Mouse (Mus musculus) intestine, embryonic 16.5 days (tissue): Measurements from ENCODE around the gene Cenpt. TPM values are rescaled to one million over a fixed set of nuclear protein-coding genes. Genes with fewer than 3 reads are reported as not detected.

Source experiments
- ATAC-seq: fragments of 200-750 bp; cut with Nextera tagmentation; 2 replicates; pipeline ENCODE4 v1.8.0; 2017; ENCODE audit warnings: moderate TSS enrichment, moderate library complexity
- H3K27ac ChIP-seq: fragments of 300-500 bp; sonication (generic); 2 replicates; pipeline ENCODE4 v1.5.1; 2014; ENCODE audit warnings: mild to moderate bottlenecking, low read length
- H3K27me3 ChIP-seq: fragments of 300-500 bp; sonication (generic); replicated peaks from 2 replicates; pipeline ENCODE4 v1.6.1; 2014; ENCODE audit warnings: low read length, control low read depth, mixed read lengths; ENCODE audit not compliant: control insufficient read depth, insufficient read depth
- H3K36me3 ChIP-seq: fragments of 300-500 bp; sonication (generic); 2 replicates; pipeline ENCODE4 v1.6.1; 2014; ENCODE audit warnings: low read length, control low read depth; ENCODE audit not compliant: control insufficient read depth, insufficient read depth
- H3K4me1 ChIP-seq: fragments of 300-500 bp; sonication (generic); 2 replicates; pipeline ENCODE4 v1.6.1; 2014; ENCODE audit warnings: low read length, control low read depth, mixed read lengths; ENCODE audit not compliant: control insufficient read depth, insufficient read depth
- H3K4me2 ChIP-seq: fragments of 300-500 bp; sonication (generic); 2 replicates; pipeline ENCODE4 v1.6.1; 2014; ENCODE audit warnings: low read depth, low read length, control low read depth
- H3K4me3 ChIP-seq: fragments of 300-500 bp; sonication (generic); 2 replicates; pipeline ENCODE4 v1.5.1; 2014; ENCODE audit warnings: mild to moderate bottlenecking, low read length
- H3K9ac ChIP-seq: fragments of 300-500 bp; sonication (generic); 2 replicates; pipeline ENCODE4 v1.6.1; 2014; ENCODE audit warnings: low read depth, low read length
- H3K9me3 ChIP-seq: fragments of 300-500 bp; sonication (generic); 2 replicates; pipeline ENCODE4 v1.6.1; 2016; ENCODE audit warnings: low read length, control low read depth; ENCODE audit not compliant: control insufficient read depth
- WGBS: fragments of 180-500 bp; shearing (Covaris S2); extraction: QIAGEN DNeasy Blood & Tissue Kit; methylation state at CpG from one replicate; pipeline ENCODE4 v1.1.7; 2014; 5-methylcytosine and 5-hydroxymethylcytosine counted together
- polyA plus RNA-seq: library from polyadenylated mRNA; unstranded; fragments of >200 nt; fragmentation: Nextera tagmentation; extraction: Ambion mirVana; gene quantifications from 2 replicates; pipeline ENCODE4 v1.2.1, GENCODE M21; 2015

Cenpt gene
- polyA plus RNA-seq, 1 experiment from 2014 or later: 28.9 TPM

GRCm38 (mm10) chr8:105855248-105856167 is 2.4 kb upstream of the Cenpt start:
- Histone ChIP-seq H3K4me1 (peaks cover 32% of the 10 kb centered on the region), H3K9ac (peak overlapping the region; percentile 87), H3K9me3 (no peaks in the 10 kb centered on the region), H3K4me2 (peak overlapping the region; percentile 67), H3K4me3 (peak overlapping the region; percentile 84), H3K36me3 (no peaks in the 10 kb centered on the region), H3K27ac (peak overlapping the region; percentile 79), H3K27me3 (no peaks in the 10 kb centered on the region)
- WGBS: under 1% methylated on average over 71 of the region's 71 CpGs
- peak; percentile 49 for ATAC-seq

DNA sequence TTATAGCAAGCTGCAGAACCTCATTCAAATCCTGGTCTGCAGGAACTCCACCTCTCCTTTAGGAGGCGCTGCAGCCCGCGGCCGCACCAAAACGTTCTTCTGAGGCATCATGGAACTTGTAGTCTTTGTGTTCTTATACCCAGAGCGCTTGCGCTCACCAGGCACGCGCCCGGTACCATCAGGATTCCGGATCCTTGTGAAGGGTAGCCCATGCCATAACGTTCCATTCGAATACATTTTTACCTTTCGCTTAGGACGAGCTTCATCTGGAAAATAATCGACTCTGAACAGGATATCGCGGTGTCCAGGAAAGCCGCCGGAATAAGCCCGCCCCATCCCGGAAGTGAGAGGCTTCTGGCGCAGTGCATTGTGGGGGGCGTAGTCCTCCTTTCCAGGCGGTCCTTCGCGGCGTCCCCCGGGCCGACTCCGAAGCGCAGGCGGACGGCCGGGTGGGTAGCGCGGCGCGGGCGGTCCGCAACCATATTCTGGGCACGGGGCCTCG is 1.7 kb upstream of the Cenpt start, which contains the start of gene Thap11:
Gene Thap11 (plus strand): TSS at position 418 of the 502 bp plus-strand sequence.
- H3K36me3 ChIP-seq: no peaks in the 10 kb centered on the region
- H3K27ac ChIP-seq: peak within 1 kb of the TSS; percentile 79
- peak within 1 kb of the TSS; percentile 84 for H3K4me3 ChIP-seq
- peak within 1 kb of the TSS; percentile 87 for H3K9ac ChIP-seq
- no peaks in the 10 kb centered on the region for H3K27me3 ChIP-seq
- WGBS: under 1% methylated on average over 43 of the region's 43 CpGs
- peak; percentile 92 for ATAC-seq
- H3K4me1 ChIP-seq: peaks cover 33% of the 10 kb centered on the region
- peak within 1 kb of the TSS; percentile 67 for H3K4me2 ChIP-seq
- no peaks in the 10 kb centered on the region for H3K9me3 ChIP-seq

DNA sequence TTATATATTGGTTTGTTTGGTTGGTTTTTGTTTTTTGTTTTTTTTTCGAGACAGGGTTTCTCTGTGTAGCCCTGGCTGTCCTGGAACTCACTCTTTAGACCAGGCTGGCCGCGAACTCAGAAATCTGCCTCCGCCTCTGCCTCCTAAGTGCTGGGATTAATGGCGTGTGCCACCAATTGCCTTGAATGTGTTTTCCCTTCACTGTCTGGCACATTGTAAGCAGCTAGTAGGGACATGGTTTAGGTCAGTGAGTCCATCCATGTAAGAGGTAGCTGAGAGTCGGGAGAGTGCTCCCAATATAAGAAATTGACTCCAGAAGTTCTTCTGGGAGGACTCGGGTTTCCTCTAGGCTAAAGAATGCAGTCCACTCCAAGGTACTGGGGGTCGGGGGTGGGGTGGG is 1.2 kb upstream of the Cenpt start:
- Histone ChIP-seq H3K4me2 (peak overlapping the region; percentile 37; the same call in 1 of the 2 replicates), H3K9me3 (no peaks in the 10 kb centered on the region), H3K27ac (no peak overlapping the region), H3K36me3 (no peaks in the 10 kb centered on the region), H3K27me3 (no peaks in the 10 kb centered on the region), H3K4me3 (peak overlapping the region; percentile 84), H3K4me1 (peaks cover 29% of the 10 kb centered on the region), H3K9ac (peak overlapping the region; percentile 87)
- ATAC-seq: no peak
- WGBS: 24% methylated on average over 8 of the region's 8 CpGs

- H3K4me1 ChIP-seq: peaks cover 18% of the 10 kb centered on the region
- H3K9ac ChIP-seq: no peak overlapping the region
- H3K27me3 ChIP-seq: no peaks in the 10 kb centered on the region
- H3K4me2 ChIP-seq: no peak overlapping the region
- ATAC-seq: no peak
- no peaks in the 10 kb centered on the region for H3K9me3 ChIP-seq
- peak overlapping the region; percentile 79 for H3K4me3 ChIP-seq
- H3K36me3 ChIP-seq: peaks cover 6% of the 10 kb centered on the region
- WGBS: 77% methylated on average over 12 of the region's 12 CpGs
- H3K27ac ChIP-seq: no peak overlapping the region
Measured at GRCm38 (mm10) chr8:105852146-105852729, 840 bp downstream of the Cenpt start.

DNA sequence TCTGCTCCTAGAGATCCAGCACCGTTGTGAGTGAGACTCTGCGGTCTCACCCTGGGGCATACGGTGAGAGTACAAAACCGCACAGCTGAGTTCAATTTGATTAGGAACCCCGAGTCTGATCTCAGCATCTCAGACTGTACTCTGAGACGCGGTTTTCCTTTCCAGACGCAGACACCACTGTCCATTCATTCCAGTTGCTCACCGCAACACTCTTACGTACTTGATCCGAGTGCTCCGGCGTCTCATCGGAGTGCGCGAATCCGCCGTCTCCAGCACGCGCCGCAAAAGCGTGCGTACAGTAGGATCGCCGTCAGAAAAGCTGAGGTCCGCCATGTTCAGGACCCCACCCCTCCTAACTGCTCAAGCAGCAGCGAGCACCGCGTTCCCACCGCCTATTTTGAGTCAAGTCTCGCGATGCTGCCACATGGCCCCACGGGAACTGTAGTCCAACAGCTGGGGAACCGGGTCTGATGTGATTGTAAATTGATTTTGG is 1.4 kb downstream of the Cenpt start:
- ATAC-seq: peak; percentile 74

DNA sequence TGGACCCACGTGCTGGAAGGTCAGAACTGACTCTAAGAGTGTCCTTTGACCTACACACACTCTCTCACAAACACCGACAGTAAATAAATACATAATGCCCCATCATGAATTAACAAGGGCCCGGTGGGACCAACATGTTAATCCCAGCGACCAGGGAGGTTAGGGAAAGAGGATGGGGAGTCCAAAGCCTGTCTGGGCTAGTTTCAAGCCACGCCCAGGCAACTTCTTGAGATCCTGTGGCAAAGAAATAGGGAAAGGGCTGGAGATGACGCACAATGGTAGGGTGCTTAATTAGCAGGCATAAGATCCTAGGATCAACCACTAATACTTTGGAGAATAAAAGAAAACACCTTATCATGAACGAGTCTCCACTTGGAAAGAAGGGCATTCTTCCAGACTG is 2.5 kb downstream of the Cenpt start:
- ATAC-seq: no peak
- Histone ChIP-seq H3K4me1 (peaks cover 8% of the 10 kb centered on the region), H3K27ac (no peak overlapping the region), H3K9ac (no peak overlapping the region), H3K36me3 (peaks cover 11% of the 10 kb centered on the region), H3K4me2 (peak overlapping the region; percentile 43; the same call in 1 of the 2 replicates), H3K4me3 (no peak overlapping the region), H3K9me3 (no peaks in the 10 kb centered on the region), H3K27me3 (no peaks in the 10 kb centered on the region)
- WGBS: 74% methylated on average over 7 of the region's 7 CpGs

More for the DNA sequence above, 1.4 kb downstream of the Cenpt start:
- H3K27me3 ChIP-seq: no peaks in the 10 kb centered on the region
- under 1% methylated on average over 34 of the region's 34 CpGs for WGBS
- peaks cover 14% of the 10 kb centered on the region for H3K4me1 ChIP-seq
- H3K9me3 ChIP-seq: no peaks in the 10 kb centered on the region
- H3K9ac ChIP-seq: peak overlapping the region; percentile 84
- H3K36me3 ChIP-seq: peaks cover 8% of the 10 kb centered on the region
- peak overlapping the region; percentile 39 for H3K27ac ChIP-seq
- H3K4me3 ChIP-seq: peak overlapping the region; percentile 79
- H3K4me2 ChIP-seq: peak overlapping the region; percentile 61

- Histone ChIP-seq H3K9me3 (no peaks in the 10 kb centered on the region), H3K27me3 (no peaks in the 10 kb centered on the region), H3K9ac (no peak overlapping the region), H3K4me2 (no peak overlapping the region), H3K36me3 (peaks cover 11% of the 10 kb centered on the region), H3K4me3 (no peak overlapping the region), H3K4me1 (peaks cover 8% of the 10 kb centered on the region), H3K27ac (no peak overlapping the region)
- ATAC-seq: no peak
- WGBS: 84% methylated on average over 4 of the region's 4 CpGs
Measured at GRCm38 (mm10) chr8:105850014-105850413, 3.1 kb downstream of the Cenpt start.

DNA sequence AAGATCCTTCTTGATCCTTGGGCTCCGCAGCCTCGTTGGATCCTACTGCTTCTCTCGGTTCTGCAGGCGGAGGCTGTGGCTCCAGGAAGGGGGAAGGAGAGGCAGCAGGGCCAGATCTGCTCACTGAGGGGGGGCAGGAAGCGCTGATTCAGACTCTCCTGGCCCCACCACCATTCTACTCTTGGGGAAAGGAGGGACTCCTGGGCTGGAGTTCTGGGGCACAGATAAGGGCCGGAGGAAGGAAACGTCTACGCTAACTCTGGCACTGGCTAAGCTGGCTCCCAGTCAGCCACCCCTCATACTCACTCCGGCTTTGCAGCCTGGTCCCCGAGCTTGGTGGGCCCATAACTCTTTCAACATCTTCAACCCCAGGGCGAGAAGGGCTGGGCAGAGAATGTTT is 6.4 kb downstream of the Cenpt start:
- no peaks in the 10 kb centered on the region for H3K27me3 ChIP-seq
- ATAC-seq: no peak
- no peak overlapping the region for H3K27ac ChIP-seq
- no peak overlapping the region for H3K4me2 ChIP-seq
- H3K9me3 ChIP-seq: no peaks in the 10 kb centered on the region
- WGBS: 85% methylated on average over 11 of the region's 11 CpGs
- H3K4me1 ChIP-seq: peaks cover 6% of the 10 kb centered on the region
- no peak overlapping the region for H3K4me3 ChIP-seq
- H3K36me3 ChIP-seq: peaks cover 22% of the 10 kb centered on the region
- no peak overlapping the region for H3K9ac ChIP-seq

DNA sequence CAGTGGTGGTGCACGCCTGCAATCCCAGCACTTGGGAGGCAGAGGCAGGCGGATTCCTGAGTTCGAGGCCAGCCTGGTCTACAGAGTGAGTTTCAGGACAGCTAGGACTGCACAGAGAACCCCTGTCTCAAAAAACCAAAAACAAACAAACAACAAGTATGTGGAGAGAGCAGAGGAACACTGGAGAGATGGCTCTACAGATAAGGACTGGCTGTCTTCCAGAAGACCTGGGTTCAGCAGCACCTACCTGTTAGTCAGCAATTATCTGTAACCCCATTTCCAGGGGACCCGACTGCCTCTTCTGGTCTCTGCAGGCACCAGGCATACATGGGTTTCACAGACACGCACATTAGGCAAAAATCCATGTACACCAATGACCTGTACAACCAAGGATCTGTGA is 13.9 kb downstream of the Cenpt start:
- no peak overlapping the region for H3K9ac ChIP-seq

More for the DNA sequence above, 13.9 kb downstream of the Cenpt start:
- Histone ChIP-seq H3K27ac (no peak overlapping the region), H3K9me3 (no peaks in the 10 kb centered on the region), H3K36me3 (peaks cover 5% of the 10 kb centered on the region; the same call in 1 of the 2 replicates), H3K4me2 (no peak overlapping the region), H3K27me3 (no peaks in the 10 kb centered on the region), H3K4me3 (no peak overlapping the region), H3K4me1 (no peaks in the 10 kb centered on the region)
- 85% methylated on average over 5 of the region's 5 CpGs for WGBS
- ATAC-seq: no peak
